Comparison of ENCODE assay signal across 9 mouse cellular contexts in the genomic region with DNA sequence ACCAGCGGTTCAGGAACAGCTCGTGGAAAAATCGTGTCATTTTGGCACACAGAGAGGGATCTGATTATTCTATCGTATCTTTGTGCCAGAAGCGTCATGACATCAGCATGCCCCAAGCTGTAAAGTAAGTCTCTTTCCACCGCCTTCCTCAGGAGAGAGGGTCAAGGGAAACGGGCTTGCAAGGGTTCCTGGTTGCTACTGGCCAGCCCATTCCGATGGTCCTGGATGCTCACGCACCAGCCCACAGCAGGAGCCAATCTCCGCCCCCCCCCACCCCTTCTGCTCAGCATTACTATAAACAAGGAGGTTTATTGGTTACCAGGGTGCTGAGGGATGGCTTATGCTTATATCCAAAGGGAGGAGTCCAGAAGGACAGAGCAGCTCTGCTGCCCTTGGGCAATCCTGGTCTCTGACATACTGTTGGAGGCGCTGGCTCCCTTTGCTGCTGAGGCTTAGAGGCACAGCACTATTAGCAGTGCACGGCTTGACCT. TPM values are rescaled to one million over a fixed set of nuclear protein-coding genes. Genes with fewer than 3 reads are reported as not detected.
A peak's percentile ranks its signal among the peaks of the same experiment; 100 is the strongest.
DNase-seq lines count a peak whose midpoint lies in the region; ATAC-seq lines count a peak whose summit lies in the region.
"Had no signal": no experiment of that assay in that cellular context is flagged by ENCODE, and none has a peak within 500 bp of the region (broad histone marks: within the 10 kb centered on the region; RNA-seq: fewer than 3 reads in every experiment).

No protein-coding gene starts in this region.

- H3K36me3 ChIP-seq in embryonic facial prominence, embryonic 11.5 days (replicated peaks; ENCODE audit: control insufficient read depth, insufficient read depth, low read depth, low read length): no peaks in the 10 kb centered on the region
- H3K36me3 ChIP-seq in limb, embryonic 11.5 days (ENCODE audit: control insufficient read depth, insufficient read depth, low read length): no peaks in the 10 kb centered on the region
- no peaks in the 10 kb centered on the region for H3K36me3 ChIP-seq in midbrain, embryonic 11.5 days (ENCODE audit: control insufficient read depth, insufficient read depth, low read length)

- peak; percentile 35 for DNase-seq in right cerebral cortex, postnatal 4 days
- no peak for DNase-seq in right cerebral cortex, postnatal 36 days (ENCODE audit: low spot score in 2 of 2)
- DNase-seq in embryonic facial prominence, embryonic 11.5 days (ENCODE audit: low spot score): peak; percentile 69
- DNase-seq in heart, postnatal 14 days: peak; percentile 33 to 48
- peak; percentile 53 for DNase-seq in limb, embryonic 11.5 days (ENCODE audit: low spot score)
- peak; percentile 90 for DNase-seq in midbrain, embryonic 11.5 days (ENCODE audit: low spot score, missing footprints)
- DNase-seq in thymus, postnatal 14 days: no peak
- DNase-seq in urinary bladder, adult 2 months (ENCODE audit: low spot score): no peak

- WGBS in embryonic facial prominence, embryonic 11.5 days: 5% methylated on average over 12 of the region's 12 CpGs
- WGBS in limb, embryonic 11.5 days: 1% methylated on average over 12 of the region's 12 CpGs
- 4% methylated on average over 12 of the region's 12 CpGs for WGBS in midbrain, embryonic 11.5 days

- 0 out of 2 replicates have a peak overlapping the region, but pooled peaks have one; percentile 22 for H3K27ac ChIP-seq in embryonic facial prominence, embryonic 11.5 days (replicated peaks; ENCODE audit: low read depth, low read length)
- H3K27ac ChIP-seq in limb, embryonic 11.5 days (replicated peaks; ENCODE audit: low read depth, low read length): no peak overlapping the region; the same call in 1 of the 2 replicates
- no peak overlapping the region for H3K27ac ChIP-seq in midbrain, embryonic 11.5 days (ENCODE audit: low read depth, low read length)
- H3K27ac ChIP-seq: macrophage had no signal

- H3K4me2 ChIP-seq in embryonic facial prominence, embryonic 11.5 days (ENCODE audit: low read depth, low read length): peak overlapping the region; percentile 40
- peak overlapping the region; percentile 47 for H3K4me2 ChIP-seq in limb, embryonic 11.5 days (ENCODE audit: low read depth, severe bottlenecking)
- H3K4me2 ChIP-seq in midbrain, embryonic 11.5 days: peak overlapping the region; percentile 45

- H3K9me3 ChIP-seq in embryonic facial prominence, embryonic 11.5 days (replicated peaks; ENCODE audit: control insufficient read depth, low read length): no peaks in the 10 kb centered on the region
- H3K9me3 ChIP-seq in limb, embryonic 11.5 days (ENCODE audit: control insufficient read depth, low read length): no peaks in the 10 kb centered on the region
- no peaks in the 10 kb centered on the region for H3K9me3 ChIP-seq in midbrain, embryonic 11.5 days (ENCODE audit: control insufficient read depth, low read length)

- intact Hi-C loops in heart, postnatal 14 days (cut with DNase I): loop anchor here (5.0 to 10.0 kb wide), 2 partner anchors 233 to 620 kb away; no protein-coding TSS in a partner anchor

- H3K4me3 ChIP-seq in embryonic facial prominence, embryonic 11.5 days (ENCODE audit: low read depth, low read length): no peak overlapping the region; the same call in 1 of the 2 replicates
- H3K4me3 ChIP-seq in limb, embryonic 11.5 days (ENCODE audit: low read depth, low read length): no peak overlapping the region
- peak overlapping the region; percentile 13; the same call in 1 of the 2 replicates for H3K4me3 ChIP-seq in midbrain, embryonic 11.5 days (ENCODE audit: low read depth, low read length)

- peaks cover 5% of the 10 kb centered on the region for H3K4me1 ChIP-seq in embryonic facial prominence, embryonic 11.5 days (ENCODE audit: control insufficient read depth, insufficient read depth, low read length)
- peaks cover 39% of the 10 kb centered on the region for H3K4me1 ChIP-seq in limb, embryonic 11.5 days (ENCODE audit: control insufficient read depth, insufficient read depth, low read length)
- H3K4me1 ChIP-seq in midbrain, embryonic 11.5 days (ENCODE audit: control insufficient read depth, insufficient read depth, low read length): peaks cover 4% of the 10 kb centered on the region; the same call in 1 of the 2 replicates

- ATAC-seq in embryonic facial prominence, embryonic 11.5 days (replicated peaks; ENCODE audit: insufficient number of reproducible peaks, low FRiP score, low TSS enrichment, low read depth): peak; percentile 25
- ATAC-seq in limb, embryonic 11.5 days (ENCODE audit: insufficient number of reproducible peaks, low FRiP score, low TSS enrichment, low read depth): no peak
- ATAC-seq in midbrain, embryonic 11.5 days (ENCODE audit: low FRiP score): no peak

- H3K27me3 ChIP-seq in embryonic facial prominence, embryonic 11.5 days (ENCODE audit: control insufficient read depth, insufficient read depth, low read length): no peaks in the 10 kb centered on the region
- no peaks in the 10 kb centered on the region for H3K27me3 ChIP-seq in limb, embryonic 11.5 days (ENCODE audit: control insufficient read depth, insufficient read depth, low read length)
- H3K27me3 ChIP-seq in midbrain, embryonic 11.5 days (ENCODE audit: control insufficient read depth, insufficient read depth, low read length): no peaks in the 10 kb centered on the region

- peak overlapping the region; percentile 1; the same call in 1 of the 2 replicates for H3K9ac ChIP-seq in embryonic facial prominence, embryonic 11.5 days (replicated peaks; ENCODE audit: low read length)
- no peak overlapping the region for H3K9ac ChIP-seq in limb, embryonic 11.5 days (ENCODE audit: low read length)
- H3K9ac ChIP-seq in midbrain, embryonic 11.5 days (ENCODE audit: low read length): peak overlapping the region; percentile 33; the same call in 1 of the 2 replicates

RNA-seq across cellular contexts. Expression of gene Prickle1, which starts 3.8 kb away (rescaled TPM):
- polyA plus RNA-seq in embryonic facial prominence, embryonic 11.5 days (2014; fragmentation: Nextera tagmentation; extraction: Ambion mirVana): 34.5 and 37.6 TPM in 2 replicates
- total RNA-seq in heart, postnatal 14 days (2021): 10 to 100 TPM; 16.7 to 19.9 TPM
- 30.0 and 32.6 TPM in 2 replicates for polyA plus RNA-seq in limb, embryonic 11.5 days (2014; fragmentation: Nextera tagmentation; extraction: Ambion mirVana)
- 16.1 and 16.8 TPM in 2 replicates for polyA plus RNA-seq in midbrain, embryonic 11.5 days (2014; fragmentation: Nextera tagmentation; extraction: Ambion mirVana)
- 16.3 and 22.2 TPM in 2 replicates for polyA plus RNA-seq in urinary bladder, adult 2 months (2012; rRNA removed)
- polyA plus RNA-seq: macrophage had no signal

Comparison
In these comparisons a context has a peak if more than half of its experiments do, and no peak if none do; other contexts are left out.
1. DNase-seq: peak in right cerebral cortex, postnatal 4 days (single experiment), embryonic facial prominence, embryonic 11.5 days (single experiment), heart, postnatal 14 days (2 of 2), limb, embryonic 11.5 days (single experiment) and midbrain, embryonic 11.5 days (single experiment); none in right cerebral cortex, postnatal 36 days (0 of 2), thymus, postnatal 14 days (single experiment) and urinary bladder, adult 2 months (single experiment).
2. Peak in every context shown above with its lines, with median percentiles within 50 percentile points of each other: H3K4me2 ChIP-seq.